In the genomic region with DNA sequence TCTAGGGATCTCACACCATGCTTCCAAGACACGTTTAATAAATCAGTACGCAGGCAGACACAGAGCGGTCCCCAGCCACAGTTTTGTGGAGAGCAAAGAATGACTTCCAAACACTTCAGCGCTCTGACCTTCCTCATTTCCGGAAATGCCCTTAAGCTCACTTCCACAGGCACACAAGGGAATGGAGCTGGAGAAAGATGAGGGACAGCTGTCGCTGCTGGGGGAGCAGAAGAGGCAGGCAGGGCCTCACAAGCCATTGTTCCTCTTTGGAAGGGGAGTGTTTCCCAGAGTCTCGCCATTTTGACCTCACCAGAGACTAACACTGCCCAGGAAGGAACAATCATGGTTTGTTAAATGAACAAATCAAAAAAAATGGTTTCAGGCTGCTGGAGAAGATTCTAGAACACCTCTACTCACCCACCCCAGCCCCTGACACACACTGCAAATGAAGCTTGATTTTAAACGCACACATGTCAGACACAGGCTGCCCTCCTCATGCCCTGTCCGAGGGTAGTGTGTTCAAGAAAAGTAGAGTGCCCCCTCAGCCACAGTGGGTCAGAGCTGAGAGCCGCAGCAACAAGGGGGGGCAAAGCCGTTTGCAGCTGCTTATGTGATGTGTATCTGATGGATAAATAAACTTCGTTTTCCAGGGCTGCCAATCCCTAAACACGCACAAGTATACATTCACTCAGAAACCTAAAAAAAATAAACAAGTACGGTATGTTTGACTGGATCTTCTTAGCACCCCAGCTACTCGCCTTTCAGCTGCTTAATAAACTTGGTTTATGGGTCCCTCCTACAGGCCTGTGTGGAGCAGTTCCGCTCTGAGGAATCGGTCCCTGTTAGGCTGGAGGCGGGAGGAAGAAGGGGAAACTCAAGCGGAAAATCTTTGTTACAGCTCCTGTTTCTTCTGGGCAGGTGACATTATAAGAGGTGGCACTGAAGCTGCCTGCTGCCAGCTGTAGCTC, we compare ENCODE assay signal across 11 mouse cellular contexts.
DNase-seq lines count a peak whose midpoint lies in the region; ATAC-seq lines count a peak whose summit lies in the region.
"Had no signal": no experiment of that assay in that cellular context is flagged by ENCODE, and none has a peak within 500 bp of the region (broad histone marks: within the 10 kb centered on the region; RNA-seq: fewer than 3 reads in every experiment).

No protein-coding gene starts in this region.

- 65% methylated on average over 19 of the region's 19 CpGs for WGBS in midbrain, embryonic 10.5 days
- 61% methylated on average over 19 of the region's 19 CpGs for WGBS in midbrain, embryonic 11.5 days
- WGBS in intestine, embryonic 15.5 days = 42% methylated on average over 19 of the region's 19 CpGs
- 34% methylated on average over 19 of the region's 19 CpGs for WGBS in neural tube, embryonic 13.5 days

- H3K4me3 ChIP-seq in midbrain, embryonic 10.5 days = no peak overlapping the region
- no peak overlapping the region for H3K4me3 ChIP-seq in midbrain, embryonic 11.5 days (ENCODE audit: low read depth, low read length)
- H3K4me3 ChIP-seq in intestine, embryonic 15.5 days (replicated peaks) = no peak overlapping the region
- H3K4me3 ChIP-seq in neural tube, embryonic 13.5 days = no peak overlapping the region

- no peak overlapping the region for H3K9ac ChIP-seq in midbrain, embryonic 11.5 days (ENCODE audit: low read length)
- no peak overlapping the region for H3K9ac ChIP-seq in intestine, embryonic 15.5 days
- no peak overlapping the region for H3K9ac ChIP-seq in neural tube, embryonic 13.5 days
- H3K9ac ChIP-seq: liver, embryonic 14.5 days had no signal

- peak; percentile 14 to 25 for DNase-seq in heart, adult 18-20 months
- no peak for DNase-seq in heart, postnatal 25 days (ENCODE audit: low spot score)
- no peak for DNase-seq in midbrain, embryonic 10.5 days (ENCODE audit: low spot score)
- no peak for DNase-seq in midbrain, embryonic 11.5 days (ENCODE audit: low spot score, missing footprints)
- DNase-seq in natural killer cell, adult 2 months (ENCODE audit: low spot score in 2 of 2) = no peak
- no peak for DNase-seq in thymus, postnatal 10 days (ENCODE audit: low spot score in 2 of 2)
- DNase-seq: cerebellum, adult 11-12 months; layer of hippocampus, postnatal 36 days had no signal

- intact Hi-C loops in heart, postnatal 25 days (cut with DNase I) = loop anchor here (10.0 kb wide), 1 partner anchor 106 kb away; no protein-coding TSS in a partner anchor

- peak overlapping the region; percentile 63; the same call in 1 of the 2 replicates for H3K27ac ChIP-seq in midbrain, embryonic 10.5 days (replicated peaks)
- no peak overlapping the region for H3K27ac ChIP-seq in midbrain, embryonic 11.5 days (ENCODE audit: low read depth, low read length)
- peak overlapping the region; percentile 67; the same call in 1 of the 2 replicates for H3K27ac ChIP-seq in intestine, embryonic 15.5 days
- H3K27ac ChIP-seq in neural tube, embryonic 13.5 days (replicated peaks) = peak overlapping the region; percentile 43; the same call in 1 of the 2 replicates
- H3K27ac ChIP-seq: liver, embryonic 14.5 days had no signal

- no peak for ATAC-seq in midbrain, embryonic 11.5 days (ENCODE audit: low FRiP score)
- ATAC-seq in intestine, embryonic 15.5 days = peak; percentile 67; the same call in 1 of the 2 replicates
- no peak for ATAC-seq in neural tube, embryonic 13.5 days (ENCODE audit: low read depth)

- no peaks in the 10 kb centered on the region for H3K9me3 ChIP-seq in midbrain, embryonic 10.5 days (replicated peaks)
- H3K9me3 ChIP-seq in midbrain, embryonic 11.5 days (ENCODE audit: control insufficient read depth, low read length) = no peaks in the 10 kb centered on the region
- no peaks in the 10 kb centered on the region for H3K9me3 ChIP-seq in intestine, embryonic 15.5 days
- no peaks in the 10 kb centered on the region for H3K9me3 ChIP-seq in neural tube, embryonic 13.5 days

- H3K36me3 ChIP-seq in midbrain, embryonic 10.5 days = no peaks in the 10 kb centered on the region
- H3K36me3 ChIP-seq in midbrain, embryonic 11.5 days (ENCODE audit: control insufficient read depth, insufficient read depth, low read length) = no peaks in the 10 kb centered on the region
- no peaks in the 10 kb centered on the region for H3K36me3 ChIP-seq in intestine, embryonic 15.5 days
- H3K36me3 ChIP-seq in neural tube, embryonic 13.5 days = no peaks in the 10 kb centered on the region

- no peak overlapping the region for H3K4me2 ChIP-seq in midbrain, embryonic 11.5 days
- H3K4me2 ChIP-seq in intestine, embryonic 15.5 days (replicated peaks) = no peak overlapping the region
- H3K4me2 ChIP-seq in neural tube, embryonic 13.5 days = no peak overlapping the region

- H3K4me1 ChIP-seq in midbrain, embryonic 10.5 days = peaks cover 25% of the 10 kb centered on the region
- H3K4me1 ChIP-seq in midbrain, embryonic 11.5 days (ENCODE audit: control insufficient read depth, insufficient read depth, low read length) = peaks cover 6% of the 10 kb centered on the region; the same call in 1 of the 2 replicates
- peaks cover 12% of the 10 kb centered on the region for H3K4me1 ChIP-seq in intestine, embryonic 15.5 days (replicated peaks)
- peaks cover 35% of the 10 kb centered on the region for H3K4me1 ChIP-seq in neural tube, embryonic 13.5 days (replicated peaks)

- H3K27me3 ChIP-seq in midbrain, embryonic 10.5 days (ENCODE audit: low read depth, poor library complexity, severe bottlenecking) = peaks cover 57% of the 10 kb centered on the region
- H3K27me3 ChIP-seq in midbrain, embryonic 11.5 days (ENCODE audit: control insufficient read depth, insufficient read depth, low read length) = 0 out of 2 replicates have a peak, but pooled peaks cover 4% of the 10 kb centered on the region
- no peaks in the 10 kb centered on the region for H3K27me3 ChIP-seq in intestine, embryonic 15.5 days (replicated peaks)
- no peaks in the 10 kb centered on the region; the same call in 1 of the 2 replicates for H3K27me3 ChIP-seq in neural tube, embryonic 13.5 days

Comparison
In these comparisons a context has a peak if more than half of its experiments do, and no peak if none do; other contexts are left out.
1. DNase-seq: peak in heart, adult 18-20 months (2 of 2); none in heart, postnatal 25 days (single experiment), midbrain, embryonic 10.5 days (single experiment), midbrain, embryonic 11.5 days (single experiment), natural killer cell, adult 2 months (0 of 2) and thymus, postnatal 10 days (0 of 2).